Mouse (Mus musculus) stomach, postnatal 0 days (tissue): ENCODE results near the gene Pabpc4.

ENCODE experiments used
- CTCF ChIP-seq: IDR thresholded peaks from 2 replicates; pipeline ENCODE4 v1.5.1; 2016; ENCODE audit warnings: antibody characterized with exemption, low read depth, mild to moderate bottlenecking, moderate library complexity
- EP300 ChIP-seq: optimal IDR thresholded peaks from 2 replicates; pipeline ENCODE3; 2016; ENCODE audit warnings: antibody characterized with exemption

GRCm38 (mm10) chr4:123246651-123247050 lies 15.5 kb upstream of the Pabpc4 start:
- TF ChIP-seq CTCF (no peak), EP300 (no peak)
